Mouse (Mus musculus) lung, postnatal 0 days (tissue): ENCODE data around the gene Gm7168. TPM values are rescaled to one million over a fixed set of nuclear protein-coding genes. Genes with fewer than 3 reads are reported as not detected.
"Not testable (repeated sequence)": the region's sequence is repeated elsewhere in the genome, so short reads cannot be mapped to it uniquely, and the experiment has no call there.

ENCODE experiments used
- ATAC-seq: fragments of 200-750 bp; cut with Nextera tagmentation; 2 replicates; pipeline ENCODE4 v1.8.0; 2017; ENCODE audit warnings: moderate library complexity
- DNase-seq: peaks from one replicate; pipeline ENCODE4 v3.0.0-alpha.2; 2016; ENCODE audit warnings: low spot score
- H3K27ac ChIP-seq: fragments of 300-500 bp; sonication (generic); 2 replicates; pipeline ENCODE4 v1.5.1; 2014; ENCODE audit warnings: antibody characterized with exemption, mild to moderate bottlenecking, low read length, mixed read lengths
- H3K27me3 ChIP-seq: fragments of 300-500 bp; sonication (generic); replicated peaks from 2 replicates; pipeline ENCODE4 v1.6.1; 2014; ENCODE audit warnings: low read length, mixed read lengths; ENCODE audit not compliant: insufficient read depth
- H3K36me3 ChIP-seq: fragments of 300-500 bp; sonication (generic); 2 replicates; pipeline ENCODE4 v1.6.1; 2014; ENCODE audit warnings: low read length, mixed read lengths; ENCODE audit not compliant: insufficient read depth
- H3K4me1 ChIP-seq: fragments of 300-500 bp; sonication (generic); 2 replicates; pipeline ENCODE4 v1.6.1; 2014; ENCODE audit warnings: antibody characterized with exemption, low read depth, low read length, mixed read lengths; ENCODE audit not compliant: insufficient read depth
- H3K4me2 ChIP-seq: fragments of 300-500 bp; sonication (generic); replicated peaks from 2 replicates; pipeline ENCODE4 v1.6.1; 2014; ENCODE audit warnings: low read depth, mild to moderate bottlenecking, low read length, moderate library complexity, mixed read lengths
- H3K4me3 ChIP-seq: fragments of 300-500 bp; sonication (generic); 2 replicates; pipeline ENCODE4 v1.5.1; 2014; ENCODE audit warnings: low read depth, low read length
- H3K9ac ChIP-seq: fragments of 300-500 bp; sonication (generic); replicated peaks from 2 replicates; pipeline ENCODE4 v1.6.1; 2014; ENCODE audit warnings: low read depth, mild to moderate bottlenecking
- H3K9me3 ChIP-seq: fragments of 300-500 bp; sonication (generic); 2 replicates; pipeline ENCODE4 v1.6.1; 2016; ENCODE audit warnings: low read length, mixed read lengths
- CTCF ChIP-seq: IDR thresholded peaks from 2 replicates; pipeline ENCODE4 v1.5.1; 2016; ENCODE audit warnings: antibody characterized with exemption, mild to moderate bottlenecking
- EP300 ChIP-seq: IDR thresholded peaks from 2 replicates; pipeline ENCODE4 v1.6.1; 2016; ENCODE audit warnings: antibody characterized with exemption, mild to moderate bottlenecking, control low read depth
- WGBS: fragments of 180-500 bp; shearing (Covaris S2); extraction: QIAGEN DNeasy Blood & Tissue Kit; methylation state at CpG from one replicate; pipeline ENCODE4 v1.1.7; 2014; 5-methylcytosine and 5-hydroxymethylcytosine counted together
- polyA plus RNA-seq: library from polyadenylated mRNA; unstranded; fragments of >200 nt; fragmentation: Nextera tagmentation; extraction: Ambion mirVana; gene quantifications from 2 replicates; pipeline ENCODE4 v1.2.1, GENCODE M21; 2015

The Gm7168 gene
- polyA plus RNA-seq, 1 experiment from 2014 or later = not detected

DNA sequence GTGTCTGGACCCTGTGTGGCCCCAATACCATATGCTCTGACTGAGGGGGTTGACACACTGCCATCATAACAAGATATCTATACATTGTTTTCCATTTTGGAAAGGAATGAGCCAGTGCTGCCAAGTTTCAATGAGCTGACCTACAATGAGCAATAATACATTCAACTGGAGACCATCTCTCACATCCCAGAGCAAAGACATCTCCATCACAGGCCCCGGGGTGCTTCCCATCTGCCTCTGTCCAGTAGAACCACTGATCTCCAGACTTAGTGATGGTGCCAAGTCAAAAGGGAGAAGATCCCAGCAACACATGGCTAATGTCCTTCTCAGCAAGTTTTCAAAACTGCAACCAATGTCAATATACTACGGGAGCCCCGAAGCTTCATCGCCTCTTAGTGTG, 10.4 kb upstream of the Gm7168 start:
- TF ChIP-seq EP300 = no peak
- TF ChIP-seq CTCF = no peak
- Histone ChIP-seq H3K27me3 (no peaks in the 10 kb centered on the region), H3K36me3 (no peaks in the 10 kb centered on the region), H3K9me3 (no peaks in the 10 kb centered on the region), H3K4me1 (no peaks in the 10 kb centered on the region; the same call in 1 of the 2 replicates), H3K27ac (no peak overlapping the region), H3K4me2 (no peak overlapping the region), H3K9ac (no peak overlapping the region), H3K4me3 (no peak overlapping the region)
- WGBS = 78% methylated on average over 4 of the region's 4 CpGs
- ATAC-seq (no peak), DNase-seq (no peak)

DNA sequence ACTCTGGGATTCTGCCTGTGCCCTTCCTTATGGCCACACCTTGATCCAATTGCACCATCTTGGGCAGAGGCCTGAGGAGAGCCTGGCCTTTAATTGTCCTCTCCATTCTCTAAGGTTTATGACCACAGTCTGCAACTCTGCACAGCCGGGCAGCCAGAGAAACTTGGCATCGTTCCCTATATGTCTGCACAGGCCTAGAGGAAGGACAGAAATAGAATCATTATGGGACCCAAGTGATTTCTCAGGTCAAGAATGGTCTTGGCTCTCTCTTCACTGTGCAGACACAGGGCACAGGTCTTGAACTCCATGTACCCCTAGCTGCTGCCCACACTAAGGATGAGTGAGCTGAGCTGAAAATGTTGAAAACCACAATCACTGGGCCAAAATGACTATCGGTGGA, 9.5 kb upstream of the Gm7168 start:
- peak; percentile 79 for ATAC-seq
- no peak overlapping the region for H3K27ac ChIP-seq
- H3K27me3 ChIP-seq = no peaks in the 10 kb centered on the region
- TF ChIP-seq EP300 (no peak), CTCF (no peak)
- no peaks in the 10 kb centered on the region for H3K36me3 ChIP-seq
- WGBS = 42% methylated on average over 3 of the region's 3 CpGs
- no peak overlapping the region for H3K9ac ChIP-seq
- no peak overlapping the region for H3K4me3 ChIP-seq
- no peaks in the 10 kb centered on the region for H3K9me3 ChIP-seq
- DNase-seq = peak; percentile 69
- H3K4me1 ChIP-seq = no peaks in the 10 kb centered on the region; the same call in 1 of the 2 replicates
- no peak overlapping the region for H3K4me2 ChIP-seq

DNA sequence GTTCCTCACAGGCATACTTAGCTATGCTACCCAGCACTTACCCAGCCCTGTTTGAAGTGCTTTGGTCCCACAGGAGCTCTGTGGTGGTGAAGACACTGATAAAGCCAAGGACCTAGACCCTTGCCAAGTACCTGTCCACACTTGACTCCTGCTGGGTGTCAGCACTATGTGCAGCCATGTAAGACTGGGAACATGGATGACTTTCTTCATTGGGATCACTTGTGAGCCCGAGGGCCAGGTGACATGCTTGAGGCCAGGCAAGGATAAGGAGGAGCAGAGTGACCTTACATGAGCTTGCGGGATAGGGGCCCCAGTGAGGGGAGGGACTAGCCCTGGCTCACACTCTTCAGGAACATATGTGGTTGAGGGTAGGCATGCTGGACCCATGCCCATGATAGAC, 8.9 kb upstream of the Gm7168 start:
- not testable (repeated sequence) for H3K27ac ChIP-seq, H3K9ac ChIP-seq, H3K4me2 ChIP-seq, H3K27me3 ChIP-seq, H3K36me3 ChIP-seq, ATAC-seq, H3K4me3 ChIP-seq, DNase-seq, H3K4me1 ChIP-seq, H3K9me3 ChIP-seq
- WGBS = 84% methylated on average over 2 of the region's 2 CpGs

DNA sequence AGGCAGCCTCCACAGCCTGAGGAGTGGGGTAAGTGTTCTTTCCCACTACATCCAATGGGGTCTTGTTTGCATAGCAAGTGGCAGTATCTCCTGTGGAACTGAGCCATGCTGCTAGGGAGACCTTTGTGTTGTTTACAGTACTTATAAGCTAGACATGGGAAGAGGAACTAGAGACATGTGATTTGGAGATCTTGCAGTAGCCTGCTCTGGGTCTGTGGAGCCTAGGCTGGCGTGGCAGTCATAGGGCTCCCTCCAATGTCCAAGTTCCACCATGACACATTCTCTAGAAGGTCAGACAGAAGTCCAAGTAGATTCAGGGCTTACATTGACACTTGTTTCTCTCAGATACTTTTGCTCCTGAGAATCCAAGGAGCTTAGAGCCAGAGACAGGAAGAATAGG, 7.7 kb upstream of the Gm7168 start:
- no peak overlapping the region for H3K4me3 ChIP-seq
- no peak for ATAC-seq
- TF ChIP-seq CTCF (peak; percentile 57), EP300 (no peak)
- H3K4me1 ChIP-seq = no peaks in the 10 kb centered on the region; the same call in 1 of the 2 replicates
- WGBS = 73% methylated on average over 1 of the region's 1 CpGs
- no peak overlapping the region for H3K4me2 ChIP-seq
- no peaks in the 10 kb centered on the region for H3K27me3 ChIP-seq
- H3K9me3 ChIP-seq = no peaks in the 10 kb centered on the region
- H3K27ac ChIP-seq = no peak overlapping the region
- H3K36me3 ChIP-seq = no peaks in the 10 kb centered on the region
- DNase-seq = peak; percentile 25
- no peak overlapping the region for H3K9ac ChIP-seq

DNA sequence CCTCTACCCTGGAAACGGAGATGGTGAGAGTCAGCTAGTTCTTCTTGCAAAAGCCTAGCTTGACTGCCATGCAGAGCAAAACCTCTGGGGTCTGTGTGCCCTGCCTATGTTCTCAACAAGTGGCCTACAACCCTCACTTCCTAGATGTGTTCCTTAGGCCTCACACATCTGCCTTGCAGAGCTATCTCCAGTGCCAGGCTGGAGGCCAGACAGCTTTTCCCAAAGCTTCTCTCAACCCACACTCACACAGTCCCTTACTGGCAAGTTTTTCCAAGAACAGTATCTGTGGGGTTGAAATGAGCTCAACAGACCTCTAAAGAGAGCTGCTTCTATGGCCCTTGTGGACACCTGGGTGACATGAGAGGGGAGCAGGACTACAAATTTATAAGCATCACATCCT, 3.4 kb downstream of the Gm7168 start:
- H3K27me3 ChIP-seq, H3K4me1 ChIP-seq, H3K4me3 ChIP-seq, ATAC-seq, H3K9ac ChIP-seq, H3K27ac ChIP-seq, DNase-seq, H3K36me3 ChIP-seq, H3K4me2 ChIP-seq, H3K9me3 ChIP-seq: not testable (repeated sequence)
- 87% methylated on average over 1 of the region's 1 CpGs for WGBS

DNA sequence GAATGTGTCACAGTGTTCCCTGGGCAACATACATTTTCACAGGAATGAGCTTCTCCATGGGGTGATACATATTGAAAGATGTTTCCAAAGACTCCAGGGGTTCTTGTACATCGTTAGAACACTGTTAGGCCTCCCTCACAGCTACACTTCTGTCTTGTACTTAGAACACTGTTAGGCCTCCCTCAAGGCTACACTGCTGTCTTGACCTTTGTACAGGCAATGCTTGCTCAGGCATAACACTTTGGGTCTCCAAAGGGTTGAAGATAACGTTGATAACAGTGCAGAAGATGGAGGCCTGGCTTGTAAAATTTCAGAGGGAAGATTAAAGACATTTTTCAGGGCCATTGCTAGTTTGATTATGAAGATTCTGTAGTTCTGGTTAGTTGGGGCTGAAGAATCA, 10.0 kb downstream of the Gm7168 start:
- not testable (repeated sequence) for H3K36me3 ChIP-seq, H3K9ac ChIP-seq, H3K9me3 ChIP-seq, DNase-seq, H3K4me1 ChIP-seq, H3K4me2 ChIP-seq, H3K27me3 ChIP-seq, ATAC-seq, H3K27ac ChIP-seq, H3K4me3 ChIP-seq
- 38% methylated on average over 1 of the region's 2 CpGs for WGBS

DNA sequence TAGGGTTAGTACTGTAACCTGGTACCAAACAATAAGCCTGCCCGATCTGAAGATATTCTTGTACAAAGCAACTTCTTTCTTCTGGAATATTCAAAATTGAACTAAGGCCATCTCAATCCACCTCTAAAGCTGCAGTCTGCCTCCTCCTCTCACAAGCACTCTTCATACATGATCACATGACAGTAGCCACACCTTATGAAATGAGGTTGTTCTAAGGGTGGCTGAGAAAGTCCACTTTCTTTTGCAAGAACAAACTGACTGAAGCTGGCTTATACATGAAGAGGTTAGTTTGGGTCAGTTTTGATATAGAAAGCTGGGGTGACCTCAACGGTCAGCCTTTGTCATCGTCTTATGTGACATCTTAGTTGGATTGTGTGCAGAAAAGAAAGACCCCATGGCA, 14.1 kb downstream of the Gm7168 start:
- DNase-seq, H3K27ac ChIP-seq, H3K4me1 ChIP-seq, H3K36me3 ChIP-seq, ATAC-seq, H3K9ac ChIP-seq, H3K9me3 ChIP-seq, H3K4me2 ChIP-seq, H3K4me3 ChIP-seq, H3K27me3 ChIP-seq: not testable (repeated sequence)
- WGBS = 78% methylated on average over 3 of the region's 3 CpGs

DNA sequence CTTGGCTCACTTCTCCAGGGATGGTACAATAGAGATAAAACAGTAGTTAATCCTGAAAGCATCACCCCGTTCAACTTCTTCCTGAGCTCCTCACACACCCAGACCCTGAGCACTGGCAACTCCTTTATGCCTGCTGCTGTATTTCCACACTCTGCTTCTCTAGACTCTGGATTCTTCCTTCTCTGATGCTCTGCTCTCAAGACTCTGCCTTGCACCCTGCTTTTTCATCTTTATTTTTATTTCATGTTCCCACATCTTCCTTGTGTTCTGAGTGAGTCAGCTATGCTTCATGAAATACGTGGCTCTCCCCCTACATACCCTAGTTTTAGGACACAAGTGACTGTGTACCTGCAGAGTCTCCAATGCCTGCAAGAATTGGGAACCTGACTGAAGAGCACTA, 16.9 kb downstream of the Gm7168 start:
- DNase-seq, H3K36me3 ChIP-seq, H3K27ac ChIP-seq, ATAC-seq, H3K4me3 ChIP-seq, H3K27me3 ChIP-seq, H3K4me2 ChIP-seq, H3K9ac ChIP-seq, H3K4me1 ChIP-seq, H3K9me3 ChIP-seq: not testable (repeated sequence)
- 44% methylated on average over 1 of the region's 2 CpGs for WGBS

DNA sequence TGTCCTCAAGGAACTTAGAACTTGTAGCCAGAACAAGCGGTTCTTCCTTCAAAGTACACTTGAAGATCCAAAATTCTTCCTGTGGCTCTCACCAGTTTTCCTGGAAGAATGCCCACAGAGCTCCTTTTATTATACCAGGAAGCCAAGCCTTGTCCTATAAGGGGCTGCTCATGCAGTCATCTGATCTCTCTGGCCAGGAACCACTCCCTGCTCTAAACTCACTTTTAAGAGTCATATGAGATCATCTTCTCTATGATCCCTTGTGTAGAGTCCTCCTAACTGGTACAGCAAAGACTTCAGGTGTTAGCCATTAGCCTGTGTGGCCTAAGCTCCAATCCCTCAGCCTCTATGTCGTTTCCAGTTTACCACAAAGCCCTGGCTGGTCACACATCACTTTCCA, 21.7 kb downstream of the Gm7168 start:
- not testable (repeated sequence) for H3K36me3 ChIP-seq, ATAC-seq, H3K9ac ChIP-seq, H3K27ac ChIP-seq, H3K27me3 ChIP-seq, H3K4me1 ChIP-seq, DNase-seq, H3K4me2 ChIP-seq, H3K9me3 ChIP-seq, H3K4me3 ChIP-seq
- WGBS = 63% methylated on average over 1 of the region's 2 CpGs

DNA sequence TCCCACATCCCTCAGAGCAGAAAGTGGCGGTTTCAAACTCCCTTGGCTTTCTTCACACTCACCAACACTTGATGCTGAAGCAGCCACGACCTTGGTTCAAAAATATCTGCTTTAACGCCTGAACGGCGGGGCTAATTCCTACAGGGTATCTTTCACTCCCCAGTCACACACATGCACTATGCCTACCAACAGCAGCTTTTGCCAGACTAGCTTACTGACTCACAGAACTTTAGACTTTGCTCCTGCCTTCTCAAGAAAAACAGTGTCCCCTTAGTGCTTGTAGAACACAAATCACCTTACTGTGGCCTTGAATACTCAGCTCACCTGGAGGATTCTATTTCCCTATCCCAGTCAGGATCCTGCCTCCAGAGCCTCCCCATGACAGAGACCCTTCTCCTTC, 22.6 kb downstream of the Gm7168 start:
- ATAC-seq, H3K4me3 ChIP-seq: not testable (repeated sequence)

More for the DNA sequence above, 22.6 kb downstream of the Gm7168 start:
- H3K9me3 ChIP-seq, H3K36me3 ChIP-seq, H3K27ac ChIP-seq, H3K4me1 ChIP-seq, H3K27me3 ChIP-seq, H3K4me2 ChIP-seq, DNase-seq, H3K9ac ChIP-seq: not testable (repeated sequence)
- WGBS = 74% methylated on average over 5 of the region's 5 CpGs
